ENCODE assay signal across 8 mouse cellular contexts in genomic region chr7:64984468-64985120, GRCm38 (mm10).
DNase-seq lines count a peak whose midpoint lies in the region; ATAC-seq lines count a peak whose summit lies in the region.
"Had no signal": no experiment of that assay in that cellular context is flagged by ENCODE, and none has a peak within 500 bp of the region (broad histone marks: within the 10 kb centered on the region; RNA-seq: fewer than 3 reads in every experiment).

No protein-coding gene starts in this region.

- no peak for ATAC-seq in monocyte, adult 5-6 weeks (replicated peaks; ENCODE audit: insufficient number of reproducible peaks, low FRiP score, low TSS enrichment, poor library complexity, severe bottlenecking)

- peak; percentile 84 for DNase-seq in brain, adult 2 months (ENCODE audit: low read depth, low spot score)
- DNase-seq in cerebellum, adult 11 months: peak; percentile 13
- DNase-seq in frontal cortex, postnatal 14 days (ENCODE audit: low spot score in 2 of 2): peak; percentile 13 to 26
- peak; percentile 27 to 54 for DNase-seq in left cerebral cortex, adult 8-10 months (ENCODE audit: low spot score in 2 of 2)
- DNase-seq in ovary, postnatal 36 days (ENCODE audit: low spot score): no peak
- no peak for DNase-seq in urinary bladder, postnatal 14 days (ENCODE audit: low spot score)
- DNase-seq: lung, embryonic 14.5 days had no signal

Comparison
In these comparisons a context has a peak if more than half of its experiments do, and no peak if none do; other contexts are left out.
1. DNase-seq: peak in brain, adult 2 months (single experiment), cerebellum, adult 11 months (single experiment), frontal cortex, postnatal 14 days (2 of 2) and left cerebral cortex, adult 8-10 months (2 of 2); none in ovary, postnatal 36 days (single experiment) and urinary bladder, postnatal 14 days (single experiment).